Mouse (Mus musculus) megakaryocyte progenitor cell, adult 5-6 weeks (primary cell): ENCODE results near the gene Tnp2. TPM values are rescaled to one million over a fixed set of nuclear protein-coding genes. Genes with fewer than 3 reads are reported as not detected.
"Not testable (repeated sequence)": the region's sequence is repeated elsewhere in the genome, so short reads cannot be mapped to it uniquely, and the experiment has no call there.

Experiments
- ATAC-seq: replicated peaks from 2 replicates; pipeline ENCODE4 v1.8.0; 2016; ENCODE audit warnings: mild to moderate bottlenecking, moderate TSS enrichment, inconsistent platforms; ENCODE audit not compliant: poor library complexity
- total RNA-seq, 2 experiments: library from RNA; stranded (forward) in 1 of 2; stranded (reverse) in 1 of 2; fragments of 157-497, 149-512 nt in 1 of 2; fragments of 200-1000 nt in 1 of 2; gene quantifications; 2 replicates each; pipeline versions ENCODE4 v1.2.3 to v1.2.4; 2015 to 2017

Gene Tnp2
- total RNA-seq (2015) (not detected in 2 replicates), total RNA-seq (2017) (not detected in 2 replicates)

DNA sequence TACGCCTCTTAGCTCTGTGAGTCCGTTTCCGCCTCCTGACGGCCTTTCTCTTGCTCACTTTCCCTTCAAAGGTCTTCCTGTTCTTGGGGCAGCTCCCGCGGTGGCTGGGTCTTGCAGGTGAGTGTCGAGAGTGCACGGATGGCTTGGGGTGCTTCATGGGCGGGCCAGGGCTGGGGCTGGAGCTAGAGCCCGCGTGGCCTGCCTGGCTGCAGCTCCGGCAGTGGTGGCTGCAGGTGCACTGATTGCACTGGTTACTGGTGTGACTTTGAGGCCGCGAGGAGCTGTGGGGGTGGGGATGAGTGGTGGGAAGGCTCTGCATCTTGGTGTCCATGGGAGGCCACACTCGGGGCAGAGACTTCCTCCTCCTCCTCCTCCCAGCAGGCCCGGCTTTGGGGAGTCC is at the start of gene Tnp2:
TSS of gene Tnp2 (minus strand) at position 390 of the 400 bp plus-strand sequence.
- no peak for ATAC-seq

DNA sequence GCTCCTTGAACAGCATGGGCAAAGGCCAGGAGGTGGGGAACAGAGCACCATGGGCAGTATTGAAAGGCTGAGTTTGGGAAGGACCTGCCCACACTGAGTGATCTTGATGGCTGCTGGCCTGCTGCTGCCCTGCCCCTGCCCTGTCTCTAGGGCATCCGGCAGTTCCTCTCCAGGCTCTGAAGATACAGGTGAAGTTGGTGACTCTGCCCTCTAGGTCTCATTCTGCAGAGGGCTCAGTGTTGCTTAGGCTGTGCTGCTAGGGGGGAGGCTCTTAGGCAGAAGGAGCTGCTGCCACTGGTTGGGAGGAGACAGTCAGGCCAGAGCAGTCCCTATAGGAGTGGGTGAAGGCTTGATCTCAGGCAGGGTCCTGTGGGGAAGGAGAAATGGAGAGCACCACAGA is 49.4 kb upstream of the Tnp2 start:
- peak; percentile 3; the same call in 1 of the 2 replicates for ATAC-seq

DNA sequence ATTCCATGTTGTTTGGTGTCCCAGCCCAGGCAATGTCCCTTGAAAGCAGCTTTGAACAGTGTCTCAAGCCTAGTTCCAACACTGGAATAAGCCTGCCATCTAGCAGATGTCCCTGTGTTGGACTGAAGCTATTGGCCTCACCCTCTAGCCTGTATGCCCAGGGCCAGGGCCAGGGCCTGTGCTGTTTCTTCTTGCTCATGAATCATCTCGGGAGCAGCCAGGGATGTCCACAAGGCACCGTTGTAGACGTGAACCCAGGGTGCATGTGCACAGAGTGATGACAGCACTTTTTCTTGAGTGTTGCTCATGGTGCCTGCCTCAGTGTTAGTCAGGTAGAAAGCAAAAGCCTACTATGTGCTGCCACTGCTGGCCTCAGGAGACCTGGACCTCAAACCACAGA is 48.8 kb upstream of the Tnp2 start:
- ATAC-seq = no peak

DNA sequence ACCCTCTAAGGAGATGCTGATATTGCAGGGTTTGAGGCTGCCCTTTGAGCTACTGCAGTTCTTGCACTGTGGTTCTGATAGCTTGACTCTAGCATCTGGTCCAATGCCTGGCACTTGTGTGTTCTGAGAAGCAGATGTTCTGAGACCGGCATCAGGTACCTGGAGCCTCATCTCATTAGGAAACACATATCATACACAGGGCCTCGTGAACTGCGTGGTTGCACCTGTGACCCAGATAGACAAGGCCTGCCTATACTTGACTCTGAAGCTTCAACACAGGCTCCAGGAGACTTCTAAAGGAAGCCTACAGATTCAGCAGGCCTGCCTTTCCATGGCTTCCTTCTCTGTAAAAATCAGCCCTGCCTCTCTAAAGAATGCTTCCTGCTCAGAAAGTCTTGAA is 47.9 kb upstream of the Tnp2 start:
- ATAC-seq = no peak

DNA sequence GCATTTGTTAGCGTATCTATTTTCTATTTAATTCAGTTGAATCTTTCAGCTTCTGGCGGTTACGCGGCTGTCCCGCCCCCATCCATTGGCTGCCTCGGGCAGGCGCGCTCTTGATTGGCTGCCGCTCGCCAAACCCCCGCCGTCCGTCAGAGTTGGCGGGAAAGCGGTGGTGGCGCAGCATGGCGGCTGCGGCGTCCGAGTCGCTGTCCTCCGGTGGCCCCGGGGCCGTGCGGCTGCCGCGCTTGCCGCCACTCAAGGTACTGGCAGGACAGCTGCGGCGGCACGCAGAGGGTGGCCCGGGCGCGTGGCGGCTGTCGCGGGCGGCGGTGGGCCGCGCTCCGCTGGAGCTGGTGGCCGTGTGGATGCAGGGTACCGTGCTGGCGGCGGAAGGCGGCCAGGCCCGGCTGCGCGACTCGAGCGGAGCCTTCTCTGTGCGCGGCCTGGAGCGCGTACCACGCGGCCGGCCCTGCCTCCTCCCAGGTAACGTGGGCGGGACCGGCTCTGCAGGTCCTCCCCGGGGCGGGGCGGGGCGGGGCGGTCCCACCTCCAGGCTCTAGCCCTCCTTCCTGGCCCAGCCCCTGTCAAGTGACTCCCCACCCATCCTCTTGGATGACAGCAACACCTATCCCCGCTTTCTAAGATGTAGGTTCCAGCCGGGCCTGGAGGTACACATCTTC is 46.6 kb upstream of the Tnp2 start, which contains the start of gene Rmi2:
TSS of gene Rmi2 (plus strand) at position 149 of the 677 bp plus-strand sequence.
- ATAC-seq = peak; percentile 81

DNA sequence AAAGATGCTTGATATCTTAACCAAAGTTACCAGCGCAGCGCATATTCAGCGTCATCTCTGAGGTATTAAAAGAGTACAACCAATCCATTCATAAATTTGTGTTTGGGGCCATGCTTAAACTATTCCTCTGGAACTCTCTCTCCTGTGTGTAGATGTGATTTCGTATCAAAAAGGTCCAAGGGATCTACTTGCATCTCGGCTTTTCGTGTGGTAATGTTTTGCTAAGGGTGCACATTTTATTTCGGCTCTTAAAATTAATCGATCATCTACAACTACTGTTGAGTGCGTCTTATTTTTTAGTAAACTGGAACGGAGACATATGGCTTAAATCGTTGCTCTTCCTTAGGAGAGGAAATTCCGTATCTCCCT is 46.1 kb upstream of the Tnp2 start:
- no peak for ATAC-seq

DNA sequence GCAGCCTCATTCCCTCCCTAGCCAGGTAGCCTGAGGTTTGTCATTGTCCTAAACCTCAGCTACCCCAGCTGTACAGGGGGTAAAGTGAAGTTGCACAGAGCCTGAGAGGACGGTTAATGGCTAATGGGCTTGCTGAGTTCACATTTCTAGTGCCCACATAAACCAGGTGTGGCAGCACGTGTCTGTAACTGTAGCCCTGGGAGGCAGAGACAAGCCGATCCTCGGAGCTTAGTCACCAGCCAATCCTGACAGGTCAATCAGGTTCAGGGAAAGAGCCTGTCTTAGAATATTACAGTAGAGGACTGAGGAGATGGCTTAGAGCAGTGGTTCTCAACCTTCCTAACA is 40.0 kb upstream of the Tnp2 start:
- ATAC-seq = no peak

DNA sequence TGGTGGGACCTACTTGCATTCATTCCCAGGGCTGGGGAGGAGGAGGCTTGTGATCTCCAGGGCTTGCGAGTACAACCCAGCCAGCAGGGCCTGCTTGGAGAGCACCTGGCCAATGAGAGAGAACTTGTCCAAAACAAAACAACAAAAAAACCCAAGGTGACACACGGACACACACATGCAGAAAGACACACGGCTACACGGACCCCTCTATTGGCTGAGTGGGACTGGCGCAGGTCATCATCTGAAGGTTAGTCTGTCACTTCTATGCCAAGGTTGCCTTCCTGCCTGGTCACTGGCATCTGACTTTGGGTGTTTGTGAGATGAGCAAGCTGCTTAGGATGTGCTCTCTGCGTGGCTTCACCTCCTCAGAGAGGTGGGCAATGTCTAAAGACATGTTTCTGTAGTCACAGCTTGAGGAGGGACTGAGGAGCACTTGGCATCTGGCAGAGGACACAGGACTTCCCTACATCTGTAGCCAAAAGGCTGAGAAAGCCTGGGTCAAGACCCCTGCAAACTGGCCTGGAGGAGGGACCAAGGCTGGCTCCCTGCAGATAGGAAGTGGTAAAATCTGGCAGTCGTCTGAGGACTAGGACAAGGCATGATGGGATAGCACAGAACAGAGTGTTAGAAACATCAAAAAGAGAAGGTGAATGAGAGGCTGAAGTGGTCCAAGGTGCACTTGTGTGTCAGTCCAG is 39.5 kb upstream of the Tnp2 start:
- no peak for ATAC-seq

DNA sequence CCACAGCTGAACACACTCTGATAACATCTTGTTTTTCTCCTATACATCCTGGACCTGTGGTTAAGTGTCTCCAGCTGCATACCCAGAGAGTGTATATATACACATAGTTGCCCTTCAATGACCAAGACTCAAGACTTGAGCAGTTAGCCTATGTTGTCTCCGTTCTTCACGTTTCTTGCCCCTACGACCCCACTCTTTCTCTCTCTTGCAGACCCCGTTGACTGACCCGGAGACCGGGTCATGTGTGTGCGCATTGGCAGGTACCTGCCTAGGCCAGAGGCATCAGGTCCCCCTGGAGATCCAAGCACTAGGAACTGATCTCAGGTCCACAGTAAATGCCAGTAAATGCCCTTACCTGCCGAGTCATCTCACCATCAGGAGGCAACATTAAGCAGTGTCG is 38.8 kb upstream of the Tnp2 start:
- ATAC-seq = no peak

DNA sequence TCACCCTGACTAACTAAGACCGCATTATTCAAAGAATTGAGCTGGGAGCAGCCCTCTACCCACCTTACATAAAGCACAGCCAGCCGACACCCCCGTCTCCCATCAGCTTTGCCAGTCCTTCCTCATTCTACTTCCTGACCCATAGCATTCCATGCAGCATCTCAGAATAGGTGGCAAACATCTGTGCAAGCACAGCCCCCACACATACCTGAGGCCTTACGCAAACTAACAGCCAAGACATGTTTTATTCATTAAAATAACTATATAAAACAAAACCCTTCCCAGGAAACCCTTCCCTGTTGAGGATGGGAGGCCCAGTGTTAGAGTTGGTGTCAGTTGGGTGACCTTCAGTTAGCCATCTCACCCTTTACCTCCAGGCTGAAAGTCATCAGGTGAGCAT is 37.4 kb upstream of the Tnp2 start:
- no peak for ATAC-seq

DNA sequence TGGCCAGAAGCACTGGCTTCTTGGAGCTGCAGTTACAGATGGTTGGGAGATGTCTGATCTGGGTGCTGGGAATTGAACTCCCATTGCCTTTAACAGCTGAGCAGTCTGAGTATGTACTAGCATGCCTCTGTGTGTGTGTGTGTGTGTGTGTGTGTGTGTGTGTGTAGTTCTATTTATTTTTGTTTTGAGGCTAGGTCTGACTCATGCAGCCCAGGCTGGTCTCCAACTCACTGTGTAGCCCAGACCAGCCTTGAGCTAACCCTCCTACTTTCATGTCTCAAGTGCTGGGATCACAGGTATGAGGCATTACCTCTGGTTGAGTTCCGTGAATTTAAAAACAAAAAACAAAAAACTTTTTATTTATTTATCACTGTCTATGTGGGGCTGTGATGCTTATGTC is 36.1 kb upstream of the Tnp2 start:
- ATAC-seq = no peak

DNA sequence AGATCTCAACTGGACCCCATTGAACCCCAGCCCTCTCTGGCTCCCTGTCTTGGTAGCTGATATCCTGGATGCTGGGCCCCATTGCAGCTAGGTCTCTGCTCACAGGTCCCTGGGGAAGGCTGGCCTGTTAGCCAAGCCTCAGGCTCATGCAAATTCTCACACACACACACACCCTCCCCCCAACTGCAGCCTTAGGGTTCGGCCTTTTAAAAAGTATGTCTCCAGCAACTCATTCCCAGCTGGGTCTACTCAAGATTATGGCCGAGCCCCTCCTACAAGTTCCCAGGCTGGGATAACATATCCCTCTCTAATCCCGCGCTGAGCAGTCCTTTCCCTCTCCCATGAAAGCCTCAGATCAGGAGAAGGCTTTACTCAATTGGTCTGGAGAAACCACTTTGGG is 32.9 kb upstream of the Tnp2 start:
- no peak for ATAC-seq

DNA sequence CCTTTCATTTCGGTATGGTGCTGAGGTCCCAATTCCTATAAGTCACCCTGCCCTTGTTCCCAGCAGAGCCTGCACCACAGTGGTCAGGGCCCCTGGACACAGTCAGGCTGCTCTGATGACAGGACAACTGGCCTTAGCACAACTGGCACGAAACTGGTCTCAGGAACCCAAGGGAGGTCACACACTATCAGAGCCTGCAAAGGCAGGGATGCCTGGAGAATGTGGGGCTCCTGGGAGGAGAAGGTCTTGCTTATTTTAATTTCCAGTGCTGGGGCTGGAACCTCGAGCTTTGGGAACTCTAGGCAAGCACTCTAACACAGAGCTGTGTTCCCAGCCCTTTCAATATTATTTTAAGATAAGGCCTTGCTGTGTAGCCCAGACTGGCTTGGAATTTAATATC is 31.5 kb upstream of the Tnp2 start:
- ATAC-seq = no peak

DNA sequence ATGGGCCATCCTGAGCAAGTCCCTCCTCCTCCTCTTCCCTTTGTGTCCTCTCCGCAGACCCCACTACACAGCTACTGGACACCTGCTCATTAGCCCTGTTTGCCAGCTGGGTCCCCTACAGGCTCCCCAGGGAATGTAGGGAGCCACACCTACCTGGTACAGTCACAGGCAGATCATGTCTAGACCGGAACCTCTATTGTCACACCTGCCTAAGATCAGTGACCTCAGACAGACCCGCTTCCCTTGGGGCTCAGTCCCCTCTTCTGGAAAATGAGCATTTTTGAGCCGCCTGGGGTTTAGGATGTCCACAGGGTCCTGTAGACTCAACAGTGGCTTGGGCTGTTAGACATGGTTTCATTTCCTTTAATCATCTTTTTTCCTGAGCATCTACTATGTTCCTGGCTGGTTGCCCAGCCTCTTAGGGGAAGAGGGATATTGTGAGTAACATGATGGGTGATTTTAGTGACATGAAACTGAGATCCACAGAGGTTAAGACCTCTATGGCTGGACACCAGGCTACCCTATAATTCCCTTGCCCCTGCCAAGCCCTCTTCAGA is 30.2 kb upstream of the Tnp2 start:
- peak; percentile 47 for ATAC-seq

DNA sequence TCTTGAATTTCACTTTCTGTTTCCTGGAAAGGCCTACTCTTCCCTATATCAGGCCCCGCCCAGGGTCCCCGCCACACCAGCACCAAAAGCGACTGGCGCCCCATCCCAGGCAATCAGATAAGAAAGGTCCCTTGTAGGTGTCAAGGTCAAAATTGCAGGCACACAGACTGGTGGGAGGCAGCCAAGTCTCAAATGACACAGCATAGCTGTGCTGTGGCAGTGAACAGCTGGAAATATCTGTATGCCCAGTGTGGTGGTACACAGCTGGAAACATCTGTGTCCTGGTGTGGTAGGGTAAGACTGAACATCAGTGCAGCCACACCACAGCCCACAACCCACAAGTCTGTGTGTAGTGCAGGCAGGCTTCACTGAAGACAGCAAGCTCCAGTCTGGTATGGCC is 26.4 kb upstream of the Tnp2 start:
- peak; percentile 60 for ATAC-seq

DNA sequence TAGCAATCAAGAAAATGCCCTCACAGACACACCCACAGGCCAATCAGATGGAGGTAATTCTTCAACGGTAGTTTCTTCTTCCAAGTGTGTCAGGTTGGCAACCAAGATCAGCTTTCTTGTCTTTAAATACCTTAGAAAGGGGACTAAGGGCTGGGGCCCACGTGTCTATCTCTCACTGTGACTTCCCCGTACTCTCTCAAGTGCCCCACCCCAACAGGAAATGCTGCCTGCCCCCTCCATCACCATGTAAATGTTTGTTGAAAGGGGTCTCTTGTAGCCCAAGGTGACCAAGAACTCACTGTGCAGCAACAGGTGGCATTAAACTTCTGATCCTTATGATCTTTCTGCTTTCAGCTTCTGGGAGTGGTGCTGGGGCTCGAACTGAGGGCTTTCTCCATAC is 25.3 kb upstream of the Tnp2 start:
- no peak for ATAC-seq

DNA sequence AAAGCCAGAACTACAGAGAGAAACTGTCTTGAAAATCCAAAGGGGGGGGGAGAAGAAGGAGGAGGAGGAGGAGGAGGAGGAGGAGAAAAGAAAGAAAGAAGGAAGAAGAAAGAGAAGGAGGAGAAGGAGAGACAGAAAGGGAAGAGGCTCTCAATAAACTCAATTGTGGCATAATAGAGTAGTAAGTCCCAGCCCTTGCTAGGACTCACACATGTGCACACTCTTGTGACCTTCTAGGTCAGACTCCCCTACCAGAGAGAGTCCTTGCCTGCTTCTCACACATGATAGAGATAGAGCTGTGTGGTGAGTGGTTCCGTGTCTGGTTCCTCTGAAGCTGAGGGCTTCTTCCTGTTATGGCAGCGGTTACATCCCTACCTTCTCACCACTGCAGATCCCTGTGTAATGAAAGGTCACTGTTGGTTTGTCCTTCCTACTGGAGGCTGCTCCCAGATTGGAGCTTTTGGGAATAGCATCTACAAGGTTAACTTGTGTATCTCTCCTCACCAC is 24.5 kb upstream of the Tnp2 start, which contains the start of gene Gm11172:
TSS of gene Gm11172 (plus strand) at position 51 of the 507 bp plus-strand sequence.
- peak; percentile 25; the same call in 1 of the 2 replicates for ATAC-seq

DNA sequence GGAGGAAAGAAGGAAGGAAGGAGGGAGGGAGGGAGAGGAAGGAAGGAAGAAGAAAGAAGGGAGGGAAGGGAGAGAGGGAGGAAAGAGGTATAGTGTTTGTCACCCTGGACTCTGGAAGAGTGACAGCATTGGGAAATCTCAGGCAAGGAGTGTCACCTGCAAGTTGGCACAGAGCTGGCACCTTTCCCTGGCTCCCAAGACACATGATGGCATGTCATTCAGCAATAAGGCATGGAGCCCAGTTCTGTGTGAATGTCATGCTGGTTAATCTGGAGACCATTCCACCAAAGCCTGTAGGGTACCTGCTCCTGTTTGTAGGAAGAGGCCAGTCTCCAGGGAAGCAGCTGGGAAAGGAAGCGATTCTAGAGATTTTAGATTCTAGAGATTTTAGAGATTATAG is 21.9 kb upstream of the Tnp2 start:
- ATAC-seq = no peak

DNA sequence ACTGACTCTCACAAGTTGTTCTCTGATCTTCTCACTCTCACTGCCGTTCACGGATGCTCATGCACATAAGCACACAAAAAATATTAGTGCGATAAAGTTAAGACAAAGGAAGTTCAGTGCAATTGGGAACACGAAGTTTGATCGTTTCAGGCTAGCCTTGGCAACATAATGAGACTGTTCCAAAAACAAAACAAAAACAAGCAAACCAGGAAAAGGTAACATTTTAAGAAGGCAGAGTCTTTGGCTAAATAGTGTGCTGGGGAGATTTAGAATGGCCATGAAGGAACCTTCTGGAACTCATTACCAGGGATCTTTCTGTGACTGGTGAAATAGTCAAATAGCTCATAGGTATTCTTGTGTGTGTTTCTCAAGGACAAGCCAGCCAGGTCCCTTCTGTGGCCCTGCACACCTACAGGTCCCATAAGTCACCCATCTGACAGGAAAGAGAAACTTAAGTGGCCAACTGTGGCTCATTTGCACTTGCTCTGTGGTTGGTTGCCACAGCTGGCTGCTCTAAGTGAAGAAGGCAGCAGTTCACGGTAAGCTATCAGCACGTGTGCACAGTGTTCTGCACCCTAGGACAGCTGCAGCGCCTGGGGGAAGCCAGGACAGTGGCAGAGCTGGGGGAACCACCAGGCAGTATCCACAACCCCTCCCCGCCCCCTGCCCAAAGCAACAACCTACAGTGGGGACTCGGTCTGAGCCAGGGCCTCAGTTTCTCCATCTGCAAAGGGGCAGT is 17.5 kb upstream of the Tnp2 start, which contains the start of gene Prm1:
TSS of gene Prm1 (minus strand) at position 51 of the 739 bp plus-strand sequence.
- ATAC-seq = 0 out of 2 replicates have a peak, but pooled peaks have one; percentile 29

DNA sequence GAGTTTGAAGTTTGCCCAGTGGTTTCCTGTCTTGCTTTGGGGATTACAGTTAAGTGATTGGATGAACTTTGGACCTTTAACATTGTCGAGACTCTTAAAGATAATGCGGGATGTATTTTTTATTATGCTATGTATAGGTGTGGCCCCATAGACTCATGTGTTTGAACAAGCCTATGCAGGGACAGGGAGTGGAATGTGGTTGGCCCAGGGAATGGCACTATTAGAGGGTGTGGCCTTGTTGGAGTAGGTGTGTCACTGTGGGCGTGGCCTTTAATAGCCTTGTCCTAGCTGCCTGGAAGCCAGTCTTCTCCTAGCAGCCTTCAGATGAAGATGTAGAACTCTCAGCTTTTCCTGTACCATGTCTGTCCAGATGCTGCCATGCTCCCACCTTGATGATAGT is 14.0 kb upstream of the Tnp2 start:
- not testable (repeated sequence) for ATAC-seq

DNA sequence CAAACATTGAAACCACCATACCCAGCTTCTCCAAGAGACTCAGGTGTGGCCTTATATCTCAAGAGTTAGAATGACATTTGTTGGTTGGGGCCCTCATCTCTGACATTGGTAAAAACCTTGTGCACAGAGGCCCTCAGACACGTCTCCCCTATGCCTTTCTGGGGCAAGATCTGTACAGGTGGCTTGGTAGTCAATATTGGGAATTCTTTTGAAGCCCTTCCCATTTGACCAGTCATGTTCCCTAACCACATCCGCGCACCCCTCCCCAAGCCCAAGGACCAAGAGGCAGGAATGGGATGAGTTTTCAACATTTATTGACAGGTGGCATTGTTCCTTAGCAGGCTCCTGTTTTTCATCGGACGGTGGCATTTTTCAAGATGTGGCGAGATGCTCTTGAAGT is 7.6 kb upstream of the Tnp2 start, which contains the start of gene Prm2:
TSS of gene Prm2 (minus strand) at position 101 of the 400 bp plus-strand sequence.
- ATAC-seq = no peak
